Mouse (Mus musculus) intestine, postnatal 0 days (tissue): ENCODE data around the gene Iqgap1. TPM values are rescaled to one million over a fixed set of nuclear protein-coding genes. Genes with fewer than 3 reads are reported as not detected.

ENCODE experiments used
- ATAC-seq: fragments of 200-750 bp; cut with Nextera tagmentation; 2 replicates; pipeline ENCODE4 v1.8.0; 2017; ENCODE audit warnings: mild to moderate bottlenecking, moderate TSS enrichment, moderate library complexity
- H3K27ac ChIP-seq: fragments of 300-500 bp; sonication (generic); 2 replicates; pipeline ENCODE4 v1.5.1; 2014; ENCODE audit warnings: mild to moderate bottlenecking, low read depth, low read length, moderate library complexity
- H3K27me3 ChIP-seq: fragments of 300-500 bp; sonication (generic); replicated peaks from 2 replicates; pipeline ENCODE4 v1.6.1; 2014; ENCODE audit warnings: low read length, mixed read lengths; ENCODE audit not compliant: control insufficient read depth, insufficient read depth
- H3K36me3 ChIP-seq: fragments of 300-500 bp; sonication (generic); 2 replicates; pipeline ENCODE4 v1.6.1; 2014; ENCODE audit warnings: mild to moderate bottlenecking, moderate library complexity; ENCODE audit not compliant: control insufficient read depth, insufficient read depth
- H3K4me1 ChIP-seq: fragments of 300-500 bp; sonication (generic); replicated peaks from 2 replicates; pipeline ENCODE4 v1.6.1; 2014; ENCODE audit warnings: antibody characterized with exemption, low read length, mixed read lengths; ENCODE audit not compliant: control insufficient read depth, insufficient read depth
- H3K4me2 ChIP-seq: fragments of 300-500 bp; sonication (generic); replicated peaks from 2 replicates; pipeline ENCODE4 v1.6.1; 2014; ENCODE audit warnings: low read depth, mild to moderate bottlenecking, moderate library complexity
- H3K4me3 ChIP-seq: fragments of 300-500 bp; sonication (generic); 2 replicates; pipeline ENCODE4 v1.5.1; 2014; ENCODE audit warnings: low read depth, low read length
- H3K9ac ChIP-seq: fragments of 300-500 bp; sonication (generic); 2 replicates; pipeline ENCODE4 v1.6.1; 2014; ENCODE audit warnings: mild to moderate bottlenecking, low read depth, low read length
- H3K9me3 ChIP-seq: fragments of 300-500 bp; sonication (generic); 2 replicates; pipeline ENCODE4 v1.6.1; 2016; ENCODE audit warnings: mixed run types; ENCODE audit not compliant: control insufficient read depth
- CTCF ChIP-seq: sonication (generic); IDR thresholded peaks from 2 replicates; pipeline ENCODE4 v1.5.1; 2016; ENCODE audit warnings: low read depth, mild to moderate bottlenecking, control low read depth, antibody characterized with exemption, moderate library complexity
- WGBS: fragments of 180-500 bp; shearing (Covaris S2); extraction: QIAGEN DNeasy Blood & Tissue Kit; methylation state at CpG from one replicate; pipeline ENCODE4 v1.1.7; 2014; 5-methylcytosine and 5-hydroxymethylcytosine counted together
- polyA plus RNA-seq: library from polyadenylated mRNA; unstranded; fragments of >200 nt; fragmentation: Nextera tagmentation; extraction: Ambion mirVana; gene quantifications from 2 replicates; pipeline ENCODE4 v1.2.1, GENCODE M21; 2015

Gene Iqgap1
- polyA plus RNA-seq, 1 experiment from 2014 or later, result 32.3 TPM

GRCm38 (mm10) chr7:80711496-80711895 is 114.3 kb downstream of the Iqgap1 start:
- no peak for TF ChIP-seq CTCF
- H3K9ac ChIP-seq, result no peak overlapping the region
- 60% methylated on average over 8 of the region's 8 CpGs for WGBS
- no peak overlapping the region for H3K4me2 ChIP-seq
- no peak overlapping the region for H3K4me3 ChIP-seq
- H3K27ac ChIP-seq, result no peak overlapping the region
- H3K9me3 ChIP-seq, result peaks cover 3% of the 10 kb centered on the region; the same call in 1 of the 2 replicates
- H3K27me3 ChIP-seq, result no peaks in the 10 kb centered on the region
- H3K4me1 ChIP-seq, result no peaks in the 10 kb centered on the region
- no peak for ATAC-seq
- H3K36me3 ChIP-seq, result peaks cover 48% of the 10 kb centered on the region

- H3K9ac ChIP-seq, result no peak overlapping the region
- peaks cover 37% of the 10 kb centered on the region for H3K36me3 ChIP-seq
- H3K27me3 ChIP-seq, result no peaks in the 10 kb centered on the region
- TF ChIP-seq CTCF, result no peak
- H3K27ac ChIP-seq, result no peak overlapping the region
- peaks cover 3% of the 10 kb centered on the region; the same call in 1 of the 2 replicates for H3K9me3 ChIP-seq
- no peak overlapping the region for H3K4me3 ChIP-seq
- no peaks in the 10 kb centered on the region for H3K4me1 ChIP-seq
- no peak overlapping the region for H3K4me2 ChIP-seq
- no peak for ATAC-seq
- 96% methylated on average over 7 of the region's 7 CpGs for WGBS
Measured at GRCm38 (mm10) chr7:80710333-80710732, 115.4 kb downstream of the Iqgap1 start.

GRCm38 (mm10) chr7:80704066-80704465 is 121.7 kb downstream of the Iqgap1 start:
- no peaks in the 10 kb centered on the region for H3K9me3 ChIP-seq
- no peaks in the 10 kb centered on the region for H3K36me3 ChIP-seq
- no peak for TF ChIP-seq CTCF
- ATAC-seq, result no peak
- no peak overlapping the region for H3K4me3 ChIP-seq
- H3K27me3 ChIP-seq, result no peaks in the 10 kb centered on the region
- 82% methylated on average over 4 of the region's 4 CpGs for WGBS
- no peak overlapping the region for H3K4me2 ChIP-seq
- H3K4me1 ChIP-seq, result no peaks in the 10 kb centered on the region
- no peak overlapping the region for H3K9ac ChIP-seq
- no peak overlapping the region for H3K27ac ChIP-seq

- TF ChIP-seq CTCF, result no peak
- H3K27ac ChIP-seq, result no peak overlapping the region
- WGBS, result 63% methylated on average over 6 of the region's 6 CpGs
Measured at GRCm38 (mm10) chr7:80702510-80702909, 123.3 kb downstream of the Iqgap1 start.

GRCm38 (mm10) chr7:80699709-80700108 is 126.1 kb downstream of the Iqgap1 start:
- no peaks in the 10 kb centered on the region for H3K9me3 ChIP-seq
- no peak overlapping the region for H3K4me3 ChIP-seq
- ATAC-seq, result no peak
- H3K27ac ChIP-seq, result no peak overlapping the region
- H3K9ac ChIP-seq, result no peak overlapping the region
- no peaks in the 10 kb centered on the region for H3K36me3 ChIP-seq
- H3K4me2 ChIP-seq, result no peak overlapping the region
- H3K4me1 ChIP-seq, result no peaks in the 10 kb centered on the region
- 65% methylated on average over 8 of the region's 8 CpGs for WGBS
- no peak for TF ChIP-seq CTCF
- no peaks in the 10 kb centered on the region for H3K27me3 ChIP-seq

More at GRCm38 (mm10) chr7:80702510-80702909, 123.3 kb downstream of the Iqgap1 start:
- Histone ChIP-seq H3K9me3 (no peaks in the 10 kb centered on the region), H3K9ac (no peak overlapping the region), H3K4me1 (no peaks in the 10 kb centered on the region), H3K27me3 (no peaks in the 10 kb centered on the region), H3K4me2 (no peak overlapping the region), H3K4me3 (no peak overlapping the region), H3K36me3 (no peaks in the 10 kb centered on the region)
- no peak for ATAC-seq

- TF ChIP-seq CTCF, result no peak
- Histone ChIP-seq H3K4me2 (no peak overlapping the region), H3K27me3 (no peaks in the 10 kb centered on the region), H3K27ac (no peak overlapping the region), H3K4me3 (no peak overlapping the region), H3K9me3 (no peaks in the 10 kb centered on the region), H3K9ac (no peak overlapping the region), H3K4me1 (no peaks in the 10 kb centered on the region), H3K36me3 (no peaks in the 10 kb centered on the region)
- 71% methylated on average over 2 of the region's 3 CpGs for WGBS
- no peak for ATAC-seq
Measured at GRCm38 (mm10) chr7:80698940-80699339, 126.8 kb downstream of the Iqgap1 start.

- no peak overlapping the region for H3K27ac ChIP-seq
- no peaks in the 10 kb centered on the region for H3K9me3 ChIP-seq
- no peaks in the 10 kb centered on the region for H3K27me3 ChIP-seq
- TF ChIP-seq CTCF, result no peak
- H3K4me1 ChIP-seq, result no peaks in the 10 kb centered on the region
- H3K9ac ChIP-seq, result no peak overlapping the region
- no peak overlapping the region for H3K4me2 ChIP-seq
- no peaks in the 10 kb centered on the region for H3K36me3 ChIP-seq
- WGBS, result 79% methylated on average over 5 of the region's 5 CpGs
- H3K4me3 ChIP-seq, result no peak overlapping the region
- no peak for ATAC-seq
Measured at GRCm38 (mm10) chr7:80697859-80698258, 127.9 kb downstream of the Iqgap1 start.
